Mouse (Mus musculus) heart, postnatal 0 days (tissue): ENCODE data around the gene Tceal8.

Source experiments
- CTCF ChIP-seq: IDR thresholded peaks from 2 replicates; pipeline ENCODE4 v1.5.1; 2016; ENCODE audit warnings: antibody characterized with exemption, control low read depth, low read depth
- EP300 ChIP-seq: IDR thresholded peaks from 2 replicates; pipeline ENCODE4 v1.6.1; 2016; ENCODE audit warnings: antibody characterized with exemption, low read depth

- TF ChIP-seq CTCF (no peak), EP300 (no peak)
Observed at GRCm38 (mm10) chrX:136183107-136183506, 11.0 kb upstream of the Tceal8 start.
